Mouse (Mus musculus) erythroid progenitor cell, adult 5-6 weeks (primary cell): Measurements from ENCODE around the gene Mical2. TPM values are rescaled to one million over a fixed set of nuclear protein-coding genes. Genes with fewer than 3 reads are reported as not detected.

Source experiments
- ATAC-seq: replicated peaks from 2 replicates; pipeline ENCODE4 v1.8.0; 2016; ENCODE audit warnings: moderate number of reproducible peaks, mild to moderate bottlenecking, moderate TSS enrichment, inconsistent platforms; ENCODE audit not compliant: poor library complexity, low FRiP score, severe bottlenecking
- total RNA-seq, 2 experiments: library from RNA; stranded (forward) in 1 of 2; stranded (reverse) in 1 of 2; fragments of 150-400 nt in 1 of 2; fragments of 186-747, 209-891 nt in 1 of 2; gene quantifications; 2 replicates each; pipeline versions ENCODE4 v1.2.3 to v1.2.4; 2015 to 2017; ENCODE audit warnings: low replicate concordance in 2 of 2

Gene Mical2
- total RNA-seq, 2 experiments from 2014 or later, result not detected

DNA sequence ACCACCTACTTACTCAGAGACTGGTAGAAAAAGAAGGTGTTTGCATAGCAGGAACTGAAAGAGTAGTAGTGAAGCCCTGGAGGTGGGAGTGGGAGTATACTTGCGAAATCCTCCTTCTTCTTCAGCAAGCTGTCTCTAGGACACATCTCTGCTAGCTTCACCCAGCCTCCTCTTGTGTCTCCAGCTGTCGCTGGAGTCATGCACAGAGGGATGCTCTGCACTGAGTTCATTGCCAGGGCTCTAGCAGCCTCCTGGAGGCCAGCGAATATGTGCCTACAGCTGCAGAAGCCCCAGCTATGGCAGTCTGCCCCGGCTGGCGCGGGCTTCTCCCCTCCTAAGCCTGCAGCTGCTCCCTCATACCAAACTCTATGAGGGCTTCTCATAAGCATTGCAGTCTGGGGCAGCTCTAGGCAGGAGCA lies 110.6 kb downstream of the Mical2 start:
- no peak for ATAC-seq

GRCm38 (mm10) chr7:112336769-112337168 lies 111.1 kb downstream of the Mical2 start:
- ATAC-seq, result no peak

DNA sequence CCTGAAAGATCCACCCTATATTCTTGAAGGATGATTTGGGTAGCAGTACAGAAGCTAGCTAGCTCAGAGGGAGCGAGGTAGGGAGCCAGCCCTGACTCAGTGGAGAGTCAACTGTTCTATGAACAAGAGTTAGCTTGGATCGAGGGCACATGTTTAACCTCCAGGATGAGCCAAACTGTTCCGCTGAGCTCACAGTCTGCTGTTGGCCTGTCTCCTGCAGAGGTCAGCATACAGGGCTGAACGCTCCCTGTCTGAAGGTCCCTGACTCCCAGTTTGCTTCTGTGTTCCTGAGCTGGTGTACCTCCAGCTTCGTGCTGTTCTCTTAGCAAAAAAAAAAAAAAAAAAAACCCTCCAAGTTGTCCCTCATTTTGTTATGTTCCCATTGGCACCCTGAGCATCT lies 112.1 kb downstream of the Mical2 start:
- no peak for ATAC-seq

GRCm38 (mm10) chr7:112341052-112341451 lies 115.4 kb downstream of the Mical2 start:
- ATAC-seq, result no peak

DNA sequence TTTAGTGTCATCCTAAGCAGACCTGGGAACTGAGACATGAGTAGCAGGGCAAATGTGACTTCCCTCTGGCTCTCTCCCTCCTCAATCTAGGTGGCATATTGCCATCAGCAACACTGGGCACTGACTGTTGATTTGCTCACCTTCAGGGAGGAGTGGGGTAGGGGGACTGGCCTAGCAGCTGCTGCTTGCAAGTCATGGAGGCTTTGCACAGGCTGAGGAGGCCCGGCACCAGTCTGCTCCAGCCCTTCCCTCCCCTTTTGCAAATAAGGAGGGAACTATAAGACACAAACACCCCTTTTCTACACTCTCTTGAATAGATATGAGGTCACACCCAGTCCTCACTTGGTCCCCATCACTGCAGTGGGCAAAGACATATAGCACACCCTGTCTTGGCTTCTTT lies 120.0 kb downstream of the Mical2 start:
- ATAC-seq, result no peak

- ATAC-seq, result no peak
These were observed 125.9 kb downstream of the Mical2 start for GRCm38 (mm10) chr7:112351541-112351940.

DNA sequence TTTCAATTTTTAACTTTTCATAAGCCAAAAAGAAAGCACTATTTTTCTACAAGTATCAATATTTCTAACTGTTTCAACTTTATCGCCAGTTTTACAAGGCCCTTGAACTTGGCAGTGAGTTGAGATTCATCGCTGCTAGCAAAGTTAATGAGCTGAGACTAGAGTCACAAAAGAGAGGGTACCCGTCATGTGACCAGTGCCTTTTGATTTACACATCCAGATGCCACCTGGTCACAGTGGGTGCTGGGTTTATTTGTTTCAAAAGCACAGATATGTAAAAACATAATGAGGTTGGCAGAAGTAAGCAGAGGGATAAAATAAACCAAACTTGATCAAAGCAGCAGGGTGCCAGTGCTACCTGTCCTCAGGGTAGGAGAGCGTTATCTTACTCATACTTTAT lies 126.3 kb downstream of the Mical2 start:
- no peak for ATAC-seq

DNA sequence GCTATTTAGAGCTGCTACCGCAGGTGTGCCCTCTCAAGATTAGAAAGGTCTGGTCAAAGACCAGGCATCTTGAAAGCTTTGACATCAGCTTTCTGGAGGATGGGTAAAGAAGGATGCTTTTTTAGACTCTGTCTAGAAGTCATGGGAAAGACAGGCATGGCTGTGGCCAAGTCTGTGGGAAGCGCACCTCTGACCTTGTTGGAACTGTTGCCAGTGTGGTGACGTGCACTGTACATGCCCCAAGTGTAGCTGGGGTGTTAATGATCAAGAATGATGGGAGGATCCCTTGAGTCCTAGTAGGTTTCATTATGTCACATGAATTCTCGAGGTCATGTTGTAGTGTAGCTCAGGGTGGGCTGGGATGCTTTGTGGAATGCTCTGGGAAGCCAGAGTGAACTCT lies 127.4 kb downstream of the Mical2 start:
- no peak for ATAC-seq

DNA sequence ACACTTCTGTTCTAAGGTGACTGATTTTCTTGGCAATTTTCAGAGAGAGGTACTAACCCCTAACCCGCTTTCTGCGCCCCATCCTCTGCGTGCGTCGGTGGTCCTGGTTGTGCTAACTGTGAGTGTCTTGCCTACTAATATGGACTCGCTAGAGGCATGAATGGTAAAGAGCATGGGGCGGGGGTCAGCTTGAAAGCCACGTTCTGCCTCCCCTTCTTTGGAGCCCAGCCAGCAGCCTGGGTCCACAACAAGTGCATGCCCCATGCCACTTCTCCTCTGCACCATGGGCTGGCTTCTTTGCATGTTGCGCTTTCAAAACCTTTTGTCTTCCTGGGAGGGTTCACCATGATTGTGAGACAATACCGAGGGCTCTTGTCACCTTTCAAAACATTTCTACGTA lies 128.3 kb downstream of the Mical2 start:
- ATAC-seq, result no peak

DNA sequence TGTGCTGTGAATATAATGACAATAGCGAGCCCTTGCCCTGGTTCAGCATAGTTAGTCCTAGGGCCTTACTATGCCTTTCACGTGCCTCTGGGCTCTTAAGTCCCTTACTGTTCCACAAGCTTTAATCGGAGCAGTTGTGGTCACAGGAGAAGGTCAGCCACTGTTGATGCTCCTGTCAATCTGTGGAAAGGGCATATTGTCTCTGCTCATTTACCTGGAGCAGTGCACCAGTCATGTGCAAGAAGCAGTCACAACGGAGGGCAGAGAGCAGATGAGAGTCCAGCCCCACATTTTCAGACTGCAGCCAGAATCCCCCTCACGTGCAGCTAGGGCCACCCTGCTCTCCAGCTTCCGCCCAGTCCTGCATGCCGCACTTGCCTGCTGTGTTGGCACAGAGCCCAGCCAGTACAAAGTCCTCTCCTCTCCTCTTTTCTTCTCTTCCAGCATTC lies 128.9 kb downstream of the Mical2 start:
- no peak for ATAC-seq

DNA sequence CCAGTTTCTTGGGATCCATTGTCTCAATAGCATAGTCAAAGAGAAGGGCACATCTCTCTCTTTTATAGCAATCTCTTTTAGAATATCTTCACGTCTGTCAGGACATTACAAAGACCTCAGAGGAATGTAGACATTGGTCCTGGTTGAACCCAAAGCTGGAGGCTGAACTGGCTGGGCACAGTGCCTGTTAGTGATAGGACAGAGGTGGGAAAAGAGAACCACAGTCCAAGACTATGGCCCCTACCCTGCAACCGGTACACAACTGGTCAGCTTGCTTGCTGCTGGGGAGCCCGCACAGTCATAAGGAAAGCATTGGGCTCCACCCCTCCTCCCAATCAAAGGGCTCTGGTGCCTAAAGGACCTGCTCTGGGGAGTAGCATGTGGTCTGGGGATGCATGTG lies 133.9 kb downstream of the Mical2 start:
- ATAC-seq, result no peak

GRCm38 (mm10) chr7:112362574-112363200 lies 137.0 kb downstream of the Mical2 start:
- no peak for ATAC-seq

DNA sequence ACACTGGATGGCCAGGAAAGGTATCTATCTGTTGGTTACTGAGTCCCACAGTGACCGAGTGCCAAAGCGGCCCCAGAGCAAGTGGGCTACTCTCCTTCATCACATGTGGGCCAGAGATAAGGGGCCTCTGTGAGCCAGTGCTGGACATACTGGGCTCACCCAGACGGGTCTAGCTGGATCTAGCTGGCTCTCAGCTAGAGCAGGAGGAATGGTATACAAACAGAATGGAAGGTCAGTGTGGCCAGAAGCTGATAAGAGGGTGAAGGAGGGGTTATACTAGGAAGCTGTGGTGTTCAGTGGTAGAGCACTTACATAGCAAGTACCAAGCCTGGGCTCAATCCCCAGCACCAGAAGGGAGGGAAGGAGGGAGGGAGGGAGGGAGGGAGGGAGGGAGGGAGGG lies 140.2 kb downstream of the Mical2 start:
- ATAC-seq, result no peak

- ATAC-seq, result 0 out of 2 replicates have a peak, but pooled peaks have one; percentile 54
These were observed 143.4 kb downstream of the Mical2 start for GRCm38 (mm10) chr7:112369046-112369445.

DNA sequence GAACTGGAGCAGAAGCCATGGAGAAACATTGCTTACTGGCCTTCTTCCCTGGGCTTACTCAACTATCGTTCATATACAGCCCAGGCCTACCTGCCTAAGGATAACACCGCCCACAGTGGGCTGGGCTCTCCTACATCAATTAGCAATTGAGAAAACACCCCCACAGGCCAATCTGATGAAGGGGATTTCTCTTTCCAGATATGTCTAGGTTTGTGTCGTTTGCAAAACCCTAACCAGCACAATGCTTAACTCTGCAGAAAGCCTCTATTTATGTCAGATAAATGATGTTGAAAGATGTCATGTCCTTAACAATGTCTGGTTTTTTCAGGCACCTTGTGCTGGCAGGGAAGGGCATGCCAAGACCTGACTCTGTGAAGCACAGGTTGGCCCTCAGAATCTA lies 144.3 kb downstream of the Mical2 start:
- no peak for ATAC-seq

- ATAC-seq, result no peak
These were observed 145.7 kb downstream of the Mical2 start for GRCm38 (mm10) chr7:112371387-112371786.

DNA sequence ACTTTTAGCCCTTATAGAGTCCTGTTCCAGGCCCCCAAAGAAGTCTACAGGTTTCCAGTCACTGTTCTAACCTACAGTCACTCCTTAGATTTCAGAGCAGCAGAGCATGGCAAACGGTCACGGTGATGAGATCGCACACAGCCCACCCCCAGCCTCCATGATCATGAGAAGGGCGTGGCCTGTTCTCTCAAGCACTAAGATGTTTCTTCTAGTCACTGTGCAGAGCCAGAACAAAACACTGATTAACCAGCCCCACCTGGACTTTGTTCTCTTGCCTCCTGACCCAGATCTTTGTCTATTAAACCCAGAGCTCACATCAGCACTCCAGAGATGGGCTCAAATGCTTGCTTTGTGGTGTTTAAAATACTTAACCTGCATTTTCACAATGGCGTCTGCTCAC lies 148.4 kb downstream of the Mical2 start:
- no peak for ATAC-seq

- no peak for ATAC-seq
These were observed 149.4 kb downstream of the Mical2 start for GRCm38 (mm10) chr7:112375062-112375461.

DNA sequence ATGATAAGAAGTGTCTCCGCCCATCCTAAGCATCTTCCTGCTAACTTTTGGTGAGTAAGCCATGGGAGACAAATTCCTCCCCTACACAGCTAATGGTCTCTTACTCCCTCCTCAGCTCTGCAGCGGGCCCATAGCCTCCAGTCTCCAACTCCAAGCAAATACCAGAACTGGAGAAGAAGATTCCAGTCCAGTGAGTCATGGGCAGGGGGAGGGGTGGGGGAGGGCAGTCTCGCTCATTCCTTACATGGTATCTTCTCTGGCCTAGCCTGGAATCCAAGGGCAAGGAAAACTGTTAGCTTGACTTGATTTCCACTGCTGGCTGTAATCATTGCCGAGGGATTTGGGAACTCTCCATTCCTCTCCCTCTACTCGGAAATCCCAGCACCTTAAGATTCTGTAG lies 150.2 kb downstream of the Mical2 start:
- no peak for ATAC-seq

GRCm38 (mm10) chr7:112376611-112377010 lies 151.0 kb downstream of the Mical2 start:
- no peak for ATAC-seq

DNA sequence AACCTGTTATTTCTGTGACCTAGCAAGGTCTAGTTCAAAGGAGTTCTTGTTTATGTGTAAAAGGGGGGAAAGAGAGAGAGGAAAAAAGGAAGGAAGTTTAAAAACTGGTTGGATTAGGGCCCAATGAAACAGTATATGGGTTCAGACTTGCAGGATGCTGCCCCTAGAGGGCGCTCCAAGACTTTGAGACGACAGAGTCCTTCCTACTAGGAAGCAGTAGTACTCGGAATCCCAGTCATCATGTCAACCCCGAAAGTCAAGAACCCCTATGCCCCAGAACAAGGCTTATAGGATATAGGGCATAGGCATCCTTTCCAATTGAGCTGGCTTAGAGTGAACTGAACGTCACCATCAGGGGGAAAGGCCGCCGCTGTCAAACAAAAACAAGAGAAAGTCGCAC lies 151.7 kb downstream of the Mical2 start:
- no peak for ATAC-seq

DNA sequence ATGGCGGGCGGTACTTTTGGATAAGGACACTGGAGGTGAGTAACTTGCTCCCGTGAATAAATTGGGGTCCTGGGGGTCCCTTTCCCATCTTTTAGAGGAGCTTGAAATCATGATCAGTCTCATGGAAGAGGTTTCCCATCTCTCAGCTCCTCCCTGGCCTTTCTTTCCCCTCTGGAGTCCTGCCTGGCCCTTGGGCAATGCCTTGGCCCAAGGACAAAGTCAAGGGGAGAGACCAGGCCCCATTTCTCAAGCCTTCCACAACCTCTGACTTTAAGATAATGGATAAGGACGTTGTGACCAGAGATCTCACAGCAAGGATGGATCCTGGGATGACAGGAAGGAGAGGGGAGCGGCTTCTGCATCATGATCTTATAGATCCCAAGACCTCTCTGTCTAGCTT lies 152.4 kb downstream of the Mical2 start:
- no peak for ATAC-seq
